Mouse (Mus musculus): ENCODE measurements around the gene Fto. TPM values are rescaled to one million over a fixed set of nuclear protein-coding genes. Genes with fewer than 3 reads are reported as not detected.

Gene Fto
- 80.4 and 86.9 TPM in 2 replicates for polyA plus RNA-seq (2015; fragmentation: Nextera tagmentation; extraction: Ambion mirVana)

- Histone ChIP-seq H3K36me3 (0 out of 2 replicates have a peak, but pooled peaks cover 3% of the 10 kb centered on the region), H3K4me1 (peaks cover 23% of the 10 kb centered on the region), H3K9me3 (replicated peaks) (no peaks in the 10 kb centered on the region), H3K4me3 (replicated peaks) (peak within 1 kb of the TSS; percentile 69), H3K9ac (peak within 1 kb of the TSS; percentile 76), H3K27me3 (no peaks in the 10 kb centered on the region), H3K27ac (peak within 1 kb of the TSS; percentile 70; the same call in 1 of the 2 replicates), H3K4me2 (peak within 1 kb of the TSS; percentile 68)
- peak; percentile 100 for ATAC-seq (replicated peaks; ENCODE audit: low FRiP score)
- 1% methylated on average over 59 of the region's 59 CpGs for WGBS
Observed at GRCm38 (mm10) chr8:91312835-91313832, at the start of gene Fto, which contains the start of gene Rpgrip1l. TSS of gene Fto (plus strand) at chr8:91313525. TSS of gene Rpgrip1l (minus strand) at chr8:91313262.

GRCm38 (mm10) chr8:91263939-91264338 is 49.4 kb upstream of the Fto start:
- Histone ChIP-seq H3K36me3 (no peaks in the 10 kb centered on the region), H3K9ac (no peak overlapping the region), H3K4me3 (replicated peaks) (no peak overlapping the region), H3K9me3 (replicated peaks) (no peaks in the 10 kb centered on the region), H3K4me2 (no peak overlapping the region), H3K4me1 (no peaks in the 10 kb centered on the region), H3K27ac (no peak overlapping the region), H3K27me3 (no peaks in the 10 kb centered on the region)
- no peak for ATAC-seq (replicated peaks; ENCODE audit: low FRiP score)
- 77% methylated on average over 3 of the region's 3 CpGs for WGBS

- no peak for ATAC-seq (replicated peaks; ENCODE audit: low FRiP score)
- H3K9ac ChIP-seq = no peak overlapping the region
- H3K4me2 ChIP-seq = no peak overlapping the region
- H3K36me3 ChIP-seq = no peaks in the 10 kb centered on the region
- no peaks in the 10 kb centered on the region for H3K4me1 ChIP-seq
- no peak overlapping the region for H3K27ac ChIP-seq
- no peaks in the 10 kb centered on the region for H3K27me3 ChIP-seq
- H3K4me3 ChIP-seq (replicated peaks) = no peak overlapping the region
- no peaks in the 10 kb centered on the region for H3K9me3 ChIP-seq (replicated peaks)
Observed at GRCm38 (mm10) chr8:91264564-91264963, 48.8 kb upstream of the Fto start.

GRCm38 (mm10) chr8:91269374-91269958 is 43.9 kb upstream of the Fto start:
- Histone ChIP-seq H3K27me3 (no peaks in the 10 kb centered on the region), H3K36me3 (no peaks in the 10 kb centered on the region; the same call in 1 of the 2 replicates), H3K9me3 (replicated peaks) (no peaks in the 10 kb centered on the region), H3K27ac (no peak overlapping the region), H3K4me1 (no peaks in the 10 kb centered on the region), H3K4me3 (replicated peaks) (no peak overlapping the region), H3K4me2 (no peak overlapping the region), H3K9ac (no peak overlapping the region)
- no peak for ATAC-seq (replicated peaks; ENCODE audit: low FRiP score)
- 71% methylated on average over 2 of the region's 2 CpGs for WGBS

- no peak overlapping the region for H3K9ac ChIP-seq
- 95% methylated on average over 5 of the region's 5 CpGs for WGBS
- peaks cover 5% of the 10 kb centered on the region; the same call in 1 of the 2 replicates for H3K9me3 ChIP-seq (replicated peaks)
- no peak overlapping the region for H3K4me2 ChIP-seq
- no peak for ATAC-seq (replicated peaks; ENCODE audit: low FRiP score)
- no peaks in the 10 kb centered on the region for H3K4me1 ChIP-seq
- H3K36me3 ChIP-seq = peaks cover 11% of the 10 kb centered on the region; the same call in 1 of the 2 replicates
- H3K4me3 ChIP-seq (replicated peaks) = no peak overlapping the region
- no peaks in the 10 kb centered on the region for H3K27me3 ChIP-seq
- no peak overlapping the region for H3K27ac ChIP-seq
Observed at GRCm38 (mm10) chr8:91273493-91273892, 39.8 kb upstream of the Fto start.

- peaks cover 11% of the 10 kb centered on the region; the same call in 1 of the 2 replicates for H3K36me3 ChIP-seq
- H3K4me2 ChIP-seq = no peak overlapping the region
- H3K9ac ChIP-seq = no peak overlapping the region
- WGBS = 92% methylated on average over 2 of the region's 2 CpGs
- H3K4me3 ChIP-seq (replicated peaks) = no peak overlapping the region
- peaks cover 5% of the 10 kb centered on the region; the same call in 1 of the 2 replicates for H3K9me3 ChIP-seq (replicated peaks)
- no peak for ATAC-seq (replicated peaks; ENCODE audit: low FRiP score)
- no peaks in the 10 kb centered on the region for H3K4me1 ChIP-seq
- H3K27ac ChIP-seq = no peak overlapping the region
- no peaks in the 10 kb centered on the region for H3K27me3 ChIP-seq
Observed at GRCm38 (mm10) chr8:91276337-91276736, 37.0 kb upstream of the Fto start.

- no peak overlapping the region for H3K27ac ChIP-seq
- H3K4me3 ChIP-seq (replicated peaks) = no peak overlapping the region
- H3K9ac ChIP-seq = no peak overlapping the region
- H3K36me3 ChIP-seq = peaks cover 11% of the 10 kb centered on the region; the same call in 1 of the 2 replicates
- ATAC-seq (replicated peaks; ENCODE audit: low FRiP score) = no peak
- no peak overlapping the region for H3K4me2 ChIP-seq
- H3K27me3 ChIP-seq = no peaks in the 10 kb centered on the region
- peaks cover 5% of the 10 kb centered on the region; the same call in 1 of the 2 replicates for H3K9me3 ChIP-seq (replicated peaks)
- no peaks in the 10 kb centered on the region for H3K4me1 ChIP-seq
- WGBS = 83% methylated on average over 5 of the region's 5 CpGs
Observed at GRCm38 (mm10) chr8:91278060-91278459, 35.3 kb upstream of the Fto start.

- H3K9me3 ChIP-seq (replicated peaks) = peaks cover 5% of the 10 kb centered on the region; the same call in 1 of the 2 replicates
- ATAC-seq (replicated peaks; ENCODE audit: low FRiP score) = no peak
- no peak overlapping the region for H3K4me3 ChIP-seq (replicated peaks)
- 80% methylated on average over 11 of the region's 11 CpGs for WGBS
- H3K4me2 ChIP-seq = no peak overlapping the region
- peaks cover 5% of the 10 kb centered on the region; the same call in 1 of the 2 replicates for H3K36me3 ChIP-seq
- no peak overlapping the region for H3K27ac ChIP-seq
- no peaks in the 10 kb centered on the region for H3K27me3 ChIP-seq
- H3K9ac ChIP-seq = no peak overlapping the region
- H3K4me1 ChIP-seq = no peaks in the 10 kb centered on the region
Observed at GRCm38 (mm10) chr8:91280467-91281212, 32.7 kb upstream of the Fto start.

- H3K4me1 ChIP-seq = no peaks in the 10 kb centered on the region
- no peaks in the 10 kb centered on the region for H3K27me3 ChIP-seq
- no peak for ATAC-seq (replicated peaks; ENCODE audit: low FRiP score)
- H3K4me2 ChIP-seq = no peak overlapping the region
- no peak overlapping the region for H3K9ac ChIP-seq
- no peak overlapping the region for H3K27ac ChIP-seq
- no peaks in the 10 kb centered on the region; the same call in 1 of the 2 replicates for H3K36me3 ChIP-seq
- WGBS = 87% methylated on average over 8 of the region's 8 CpGs
- no peak overlapping the region for H3K4me3 ChIP-seq (replicated peaks)
- H3K9me3 ChIP-seq (replicated peaks) = no peaks in the 10 kb centered on the region; the same call in 1 of the 2 replicates
Observed at GRCm38 (mm10) chr8:91281545-91281944, 31.8 kb upstream of the Fto start.

GRCm38 (mm10) chr8:91282655-91283054 is 30.7 kb upstream of the Fto start:
- Histone ChIP-seq H3K4me2 (no peak overlapping the region), H3K36me3 (no peaks in the 10 kb centered on the region; the same call in 1 of the 2 replicates), H3K27me3 (no peaks in the 10 kb centered on the region), H3K9me3 (replicated peaks) (no peaks in the 10 kb centered on the region), H3K27ac (no peak overlapping the region), H3K4me3 (replicated peaks) (no peak overlapping the region), H3K4me1 (no peaks in the 10 kb centered on the region), H3K9ac (no peak overlapping the region)
- WGBS = 84% methylated on average over 5 of the region's 5 CpGs
- ATAC-seq (replicated peaks; ENCODE audit: low FRiP score) = no peak

GRCm38 (mm10) chr8:91283815-91284214 is 29.5 kb upstream of the Fto start:
- WGBS = 88% methylated on average over 1 of the region's 1 CpGs
- Histone ChIP-seq H3K9ac (no peak overlapping the region), H3K9me3 (replicated peaks) (no peaks in the 10 kb centered on the region), H3K4me2 (no peak overlapping the region), H3K27ac (no peak overlapping the region), H3K36me3 (no peaks in the 10 kb centered on the region; the same call in 1 of the 2 replicates), H3K27me3 (no peaks in the 10 kb centered on the region), H3K4me1 (no peaks in the 10 kb centered on the region), H3K4me3 (replicated peaks) (no peak overlapping the region)
- ATAC-seq (replicated peaks; ENCODE audit: low FRiP score) = no peak

Measured in kidney, embryonic 15.5 days (tissue).